34 mouse cellular contexts compared by ENCODE assay signal in genomic region chr5:73625505-73625904, GRCm38 (mm10). TPM values are rescaled to one million over a fixed set of nuclear protein-coding genes. Genes with fewer than 3 reads are reported as not detected.
"Had no signal": no experiment of that assay in that cellular context is flagged by ENCODE, and none has a peak within 500 bp of the region (broad histone marks: within the 10 kb centered on the region; RNA-seq: fewer than 3 reads in every experiment).

No protein-coding gene starts in this region.

- H3K27me3 ChIP-seq: heart, embryonic 13.5 days; heart, embryonic 15.5 days; hindbrain, embryonic 15.5 days; limb, embryonic 13.5 days; limb, embryonic 15.5 days; liver, embryonic 12.5 days had no signal

- H3K36me3 ChIP-seq: heart, embryonic 13.5 days; heart, embryonic 15.5 days; hindbrain, embryonic 13.5 days; hindbrain, embryonic 15.5 days; limb, embryonic 13.5 days; limb, embryonic 15.5 days; liver, embryonic 12.5 days had no signal

- H3K4me2 ChIP-seq: heart, embryonic 11.5 days; heart, embryonic 13.5 days; heart, embryonic 15.5 days; hindbrain, embryonic 13.5 days; hindbrain, embryonic 15.5 days; limb, embryonic 13.5 days; limb, embryonic 15.5 days; liver, embryonic 12.5 days had no signal

- ATAC-seq: hindbrain, postnatal 0 days; liver, embryonic 12.5 days had no signal

- H3K4me3 ChIP-seq: heart, adult 2 months; heart, embryonic 13.5 days; heart, embryonic 15.5 days; hindbrain, embryonic 13.5 days; hindbrain, embryonic 15.5 days; layer of hippocampus, adult 2 months; limb, embryonic 13.5 days; limb, embryonic 15.5 days; liver, embryonic 12.5 days had no signal

- H3K9me3 ChIP-seq: heart, embryonic 13.5 days; heart, embryonic 15.5 days; hindbrain, embryonic 13.5 days; hindbrain, embryonic 15.5 days; limb, embryonic 13.5 days; limb, embryonic 15.5 days; liver, embryonic 12.5 days had no signal

- H3K4me1 ChIP-seq: hindbrain, embryonic 13.5 days; hindbrain, embryonic 15.5 days; limb, embryonic 13.5 days; limb, embryonic 15.5 days had no signal

- H3K27ac ChIP-seq: heart, adult 2 months; heart, embryonic 13.5 days; heart, embryonic 15.5 days; hindbrain, embryonic 13.5 days; hindbrain, embryonic 15.5 days; hindbrain, postnatal 0 days; layer of hippocampus, adult 2 months; limb, embryonic 13.5 days; limb, embryonic 15.5 days; liver, embryonic 12.5 days; liver, embryonic 14.5 days had no signal

- H3K9ac ChIP-seq: heart, embryonic 13.5 days; heart, embryonic 15.5 days; hindbrain, embryonic 13.5 days; hindbrain, embryonic 15.5 days; limb, embryonic 13.5 days; limb, embryonic 15.5 days; liver, embryonic 12.5 days; liver, embryonic 14.5 days had no signal

- DNase-seq: gastrocnemius, postnatal 14 days; gastrocnemius, postnatal 36 days; heart, adult 2 months; heart, postnatal 14 days; heart, postnatal 36 days; kidney, adult 18-20 months; kidney, adult 8-10 months; kidney, postnatal 10 days; kidney, postnatal 25 days; kidney, postnatal 4 days; left cerebral cortex, postnatal 4 days had no signal

RNA-seq across cellular contexts. Expression of gene Lrrc66, which starts 6.8 kb away (rescaled TPM):
- total RNA-seq: gastrocnemius, adult 18-20 months; gastrocnemius, adult 8-10 months; gastrocnemius, postnatal 14 days; gastrocnemius, postnatal 36 days; heart, adult 2 months; heart, postnatal 36 days; hindbrain, postnatal 0 days; layer of hippocampus, adult 2 months; left cerebral cortex, adult 8-10 months; left cerebral cortex, postnatal 10 days; left cerebral cortex, postnatal 25 days had no signal
- polyA plus RNA-seq: gonadal fat pad, adult 2 months; heart, embryonic 11.5 days; hindbrain, embryonic 11.5 days; hindbrain, embryonic 13.5 days; hindbrain, embryonic 15.5 days; hindbrain, postnatal 0 days; kidney, embryonic 14.5 days; limb, embryonic 11.5 days; limb, embryonic 13.5 days had no signal

RNA-seq across cellular contexts. Expression of gene Spata18, which starts 25.7 kb away (rescaled TPM):
- total RNA-seq: gastrocnemius, adult 8-10 months; gastrocnemius, postnatal 36 days; hematopoietic stem cell, adult 5-6 weeks had no signal
- polyA plus RNA-seq: frontal cortex, adult 2 months; heart, embryonic 11.5 days; liver, embryonic 12.5 days; liver, embryonic 14.5 days; liver, embryonic 16.5 days had no signal
